Mouse (Mus musculus) lung, postnatal 0 days (tissue): ENCODE results near the gene Tefm.

Experiments
- CTCF ChIP-seq: IDR thresholded peaks from 2 replicates; pipeline ENCODE4 v1.5.1; 2016; ENCODE audit warnings: antibody characterized with exemption, mild to moderate bottlenecking
- EP300 ChIP-seq: IDR thresholded peaks from 2 replicates; pipeline ENCODE4 v1.6.1; 2016; ENCODE audit warnings: antibody characterized with exemption, mild to moderate bottlenecking, control low read depth

- no peak for TF ChIP-seq EP300
- TF ChIP-seq CTCF, result no peak
Observed at GRCm38 (mm10) chr11:80154501-80154900, 12.5 kb upstream of the Tefm start.
